Mouse (Mus musculus) kidney, postnatal 0 days (tissue): Measurements from ENCODE around the gene Lgmn. TPM values are rescaled to one million over a fixed set of nuclear protein-coding genes. Genes with fewer than 3 reads are reported as not detected.

ENCODE experiments used
- ATAC-seq: fragments of 200-750 bp; cut with Nextera tagmentation; replicated peaks from 2 replicates; pipeline ENCODE4 v1.8.0; 2017; ENCODE audit warnings: low read depth, moderate number of reproducible peaks, moderate TSS enrichment, moderate library complexity; ENCODE audit not compliant: low FRiP score
- DNase-seq: peaks from one replicate; pipeline ENCODE4 v3.0.0-alpha.2; 2016; ENCODE audit warnings: low spot score
- H3K27ac ChIP-seq: fragments of 300-500 bp; sonication (generic); 2 replicates; pipeline ENCODE4 v1.5.1; 2014; ENCODE audit warnings: mild to moderate bottlenecking
- H3K27me3 ChIP-seq: fragments of 300-500 bp; sonication (generic); 2 replicates; pipeline ENCODE4 v1.6.1; 2014; ENCODE audit warnings: low read length, mixed read lengths; ENCODE audit not compliant: insufficient read depth
- H3K36me3 ChIP-seq: fragments of 300-500 bp; sonication (generic); 2 replicates; pipeline ENCODE4 v1.6.1; 2014; ENCODE audit warnings: low read length, mixed read lengths; ENCODE audit not compliant: insufficient read depth
- H3K4me1 ChIP-seq: fragments of 300-500 bp; sonication (generic); replicated peaks from 2 replicates; pipeline ENCODE4 v1.6.1; 2014; ENCODE audit warnings: antibody characterized with exemption, low read length, mixed read lengths; ENCODE audit not compliant: insufficient read depth
- H3K4me2 ChIP-seq: fragments of 300-500 bp; sonication (generic); 2 replicates; pipeline ENCODE4 v1.6.1; 2014; ENCODE audit warnings: mild to moderate bottlenecking, low read length, moderate library complexity, mixed read lengths
- H3K4me3 ChIP-seq: fragments of 300-500 bp; sonication (generic); replicated peaks from 2 replicates; pipeline ENCODE4 v1.5.1; 2014; ENCODE audit warnings: low read depth, low read length
- H3K9ac ChIP-seq: fragments of 300-500 bp; sonication (generic); 2 replicates; pipeline ENCODE4 v1.6.1; 2014; ENCODE audit warnings: low read depth, low read length
- H3K9me3 ChIP-seq: fragments of 300-500 bp; sonication (generic); replicated peaks from 2 replicates; pipeline ENCODE4 v1.6.1; 2016; ENCODE audit warnings: low read length, inconsistent platforms, mixed read lengths
- CTCF ChIP-seq: IDR thresholded peaks from 2 replicates; pipeline ENCODE4 v1.5.1; 2016; ENCODE audit warnings: antibody characterized with exemption, low read depth, mild to moderate bottlenecking, moderate library complexity
- WGBS: fragments of 180-500 bp; shearing (Covaris S2); extraction: QIAGEN DNeasy Blood & Tissue Kit; methylation state at CpG from one replicate; pipeline ENCODE4 v1.1.7; 2014; 5-methylcytosine and 5-hydroxymethylcytosine counted together
- polyA plus RNA-seq: library from polyadenylated mRNA; unstranded; fragments of >200 nt; fragmentation: Nextera tagmentation; extraction: Ambion mirVana; gene quantifications from 2 replicates; pipeline ENCODE4 v1.2.1, GENCODE M21; 2015

Lgmn gene
- polyA plus RNA-seq, 1 experiment from 2014 or later = 286 TPM

GRCm38 (mm10) chr12:102419544-102419943, 20.1 kb downstream of the Lgmn start:
- Histone ChIP-seq H3K9me3 (no peaks in the 10 kb centered on the region), H3K9ac (no peak overlapping the region), H3K36me3 (0 out of 2 replicates have a peak, but pooled peaks cover 4% of the 10 kb centered on the region), H3K27me3 (no peaks in the 10 kb centered on the region), H3K4me1 (no peaks in the 10 kb centered on the region), H3K4me3 (no peak overlapping the region), H3K4me2 (no peak overlapping the region), H3K27ac (peak overlapping the region; percentile 81)
- ATAC-seq (no peak), DNase-seq (no peak)
- no peak for TF ChIP-seq CTCF
- 51% methylated on average over 3 of the region's 3 CpGs for WGBS

GRCm38 (mm10) chr12:102417701-102418100, 21.9 kb downstream of the Lgmn start:
- H3K36me3 ChIP-seq = 0 out of 2 replicates have a peak, but pooled peaks cover 4% of the 10 kb centered on the region
- no peak overlapping the region for H3K4me3 ChIP-seq
- H3K9me3 ChIP-seq = no peaks in the 10 kb centered on the region
- peak; percentile 60 for ATAC-seq
- peak overlapping the region; percentile 11; the same call in 1 of the 2 replicates for H3K27ac ChIP-seq
- TF ChIP-seq CTCF = no peak
- 91% methylated on average over 6 of the region's 6 CpGs for WGBS
- H3K27me3 ChIP-seq = no peaks in the 10 kb centered on the region
- peak; percentile 18 for DNase-seq
- H3K9ac ChIP-seq = no peak overlapping the region
- no peak overlapping the region for H3K4me2 ChIP-seq
- H3K4me1 ChIP-seq = no peaks in the 10 kb centered on the region

GRCm38 (mm10) chr12:102416955-102417510, 22.6 kb downstream of the Lgmn start:
- H3K4me1 ChIP-seq = no peaks in the 10 kb centered on the region
- DNase-seq (no peak), ATAC-seq (peak; percentile 60; the same call in 1 of the 2 replicates)
- H3K4me2 ChIP-seq = no peak overlapping the region
- WGBS = 62% methylated on average over 7 of the region's 7 CpGs
- H3K9me3 ChIP-seq = no peaks in the 10 kb centered on the region
- TF ChIP-seq CTCF = no peak
- H3K27me3 ChIP-seq = no peaks in the 10 kb centered on the region
- H3K27ac ChIP-seq = peak overlapping the region; percentile 28; the same call in 1 of the 2 replicates
- no peak overlapping the region for H3K4me3 ChIP-seq
- H3K9ac ChIP-seq = no peak overlapping the region
- H3K36me3 ChIP-seq = no peaks in the 10 kb centered on the region

DNA sequence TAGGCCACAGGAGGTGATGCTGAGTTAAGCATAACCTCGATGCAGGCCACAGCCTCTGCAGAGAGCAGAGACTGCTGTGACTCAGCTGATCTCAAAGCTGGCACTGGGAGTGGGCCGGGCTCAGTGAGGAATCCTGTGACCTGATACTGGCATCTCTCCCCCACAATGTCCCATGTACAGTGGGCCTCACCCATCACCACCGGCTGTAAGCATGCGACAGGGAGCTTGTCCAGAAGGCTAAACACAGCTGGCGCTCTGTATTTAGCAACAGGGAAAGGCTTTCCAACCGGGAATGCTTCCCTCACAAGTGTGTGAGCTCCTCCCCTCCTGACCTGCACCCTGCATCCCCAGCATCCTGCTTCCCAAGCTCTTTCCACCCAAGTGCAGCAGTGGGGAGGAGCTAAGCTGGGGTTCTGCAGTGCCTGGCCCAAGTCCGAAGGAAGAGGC, 23.2 kb downstream of the Lgmn start:
- no peak overlapping the region for H3K4me3 ChIP-seq
- peak; percentile 55 for ATAC-seq
- H3K4me1 ChIP-seq = no peaks in the 10 kb centered on the region
- no peaks in the 10 kb centered on the region for H3K27me3 ChIP-seq
- TF ChIP-seq CTCF = no peak
- DNase-seq = peak; percentile 75
- H3K36me3 ChIP-seq = no peaks in the 10 kb centered on the region
- H3K9me3 ChIP-seq = no peaks in the 10 kb centered on the region
- H3K27ac ChIP-seq = peak overlapping the region; percentile 28; the same call in 1 of the 2 replicates
- no peak overlapping the region for H3K9ac ChIP-seq
- 22% methylated on average over 7 of the region's 7 CpGs for WGBS
- H3K4me2 ChIP-seq = no peak overlapping the region

GRCm38 (mm10) chr12:102414686-102415085, 24.9 kb downstream of the Lgmn start:
- WGBS = 85% methylated on average over 6 of the region's 6 CpGs
- no peak for DNase-seq
- Histone ChIP-seq H3K27me3 (no peaks in the 10 kb centered on the region), H3K4me2 (no peak overlapping the region), H3K9me3 (no peaks in the 10 kb centered on the region), H3K4me1 (no peaks in the 10 kb centered on the region), H3K27ac (no peak overlapping the region), H3K9ac (no peak overlapping the region), H3K36me3 (no peaks in the 10 kb centered on the region), H3K4me3 (no peak overlapping the region)
- no peak for ATAC-seq
- no peak for TF ChIP-seq CTCF

DNA sequence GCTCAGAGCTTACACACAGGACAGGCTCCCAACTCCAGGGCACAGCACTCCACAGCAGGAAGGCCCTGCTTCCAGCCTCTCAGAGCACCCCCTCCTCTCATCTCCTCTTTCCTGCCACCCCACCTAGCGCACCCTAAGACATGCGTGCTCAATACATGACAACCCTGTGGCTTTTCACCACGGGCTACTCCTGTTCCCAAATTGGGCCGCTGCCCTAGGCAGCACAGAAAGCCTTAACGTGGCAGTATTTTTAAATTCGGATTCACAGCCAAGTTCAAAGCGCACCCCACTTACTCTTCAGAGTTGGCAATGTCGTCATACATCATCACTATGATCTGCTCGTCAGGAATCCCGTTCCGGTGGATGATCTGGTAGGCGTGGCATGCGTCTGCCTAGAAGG, 26.4 kb downstream of the Lgmn start:
- no peak for TF ChIP-seq CTCF
- Histone ChIP-seq H3K27ac (no peak overlapping the region), H3K4me3 (no peak overlapping the region), H3K9ac (no peak overlapping the region), H3K9me3 (no peaks in the 10 kb centered on the region), H3K4me1 (no peaks in the 10 kb centered on the region), H3K27me3 (no peaks in the 10 kb centered on the region), H3K36me3 (no peaks in the 10 kb centered on the region), H3K4me2 (no peak overlapping the region)
- DNase-seq = no peak
- 87% methylated on average over 13 of the region's 13 CpGs for WGBS
- ATAC-seq = no peak

DNA sequence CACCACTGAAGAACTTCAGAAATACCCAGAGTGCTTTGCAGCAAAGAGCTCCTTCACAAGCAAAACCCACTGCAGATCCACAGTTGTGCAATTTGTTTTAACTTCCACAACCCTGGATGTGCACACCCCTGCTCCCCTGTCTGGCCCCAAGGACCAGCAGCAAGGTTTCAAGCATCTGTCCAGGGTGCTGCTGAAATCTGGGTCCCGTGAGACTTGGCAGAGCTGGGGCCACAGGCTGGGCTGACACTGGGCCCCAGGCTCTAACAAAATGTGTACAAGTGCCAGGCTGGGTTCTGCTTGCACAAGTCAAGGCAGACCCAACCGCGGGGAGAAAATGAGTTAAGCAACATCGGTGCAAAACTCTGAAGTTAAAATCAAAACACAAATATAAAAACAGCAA, 41.0 kb downstream of the Lgmn start:
- no peak overlapping the region for H3K9ac ChIP-seq
- ATAC-seq (no peak), DNase-seq (no peak)
- H3K36me3 ChIP-seq = peaks cover 38% of the 10 kb centered on the region
- H3K27ac ChIP-seq = no peak overlapping the region
- H3K4me1 ChIP-seq = no peaks in the 10 kb centered on the region
- H3K27me3 ChIP-seq = no peaks in the 10 kb centered on the region
- no peak overlapping the region for H3K4me3 ChIP-seq
- TF ChIP-seq CTCF = no peak
- H3K9me3 ChIP-seq = no peaks in the 10 kb centered on the region
- 92% methylated on average over 4 of the region's 4 CpGs for WGBS
- no peak overlapping the region for H3K4me2 ChIP-seq
